Mouse (Mus musculus) embryo, embryonic 9.5 days (tissue): ENCODE measurements around the gene Pop5.

Experiments
- DNase-seq: peaks from one replicate; pipeline ENCODE4 v3.0.0-alpha.2; 2017; ENCODE audit errors: extremely low spot score

The Pop5 gene

GRCm38 (mm10) chr5:115214864-115215263 lies 20.8 kb upstream of the Pop5 start:
- DNase-seq = peak; percentile 73

GRCm38 (mm10) chr5:115215273-115216185 lies 20.1 kb upstream of the Pop5 start:
- no peak for DNase-seq

GRCm38 (mm10) chr5:115217998-115218397 lies 17.6 kb upstream of the Pop5 start:
- no peak for DNase-seq

DNA sequence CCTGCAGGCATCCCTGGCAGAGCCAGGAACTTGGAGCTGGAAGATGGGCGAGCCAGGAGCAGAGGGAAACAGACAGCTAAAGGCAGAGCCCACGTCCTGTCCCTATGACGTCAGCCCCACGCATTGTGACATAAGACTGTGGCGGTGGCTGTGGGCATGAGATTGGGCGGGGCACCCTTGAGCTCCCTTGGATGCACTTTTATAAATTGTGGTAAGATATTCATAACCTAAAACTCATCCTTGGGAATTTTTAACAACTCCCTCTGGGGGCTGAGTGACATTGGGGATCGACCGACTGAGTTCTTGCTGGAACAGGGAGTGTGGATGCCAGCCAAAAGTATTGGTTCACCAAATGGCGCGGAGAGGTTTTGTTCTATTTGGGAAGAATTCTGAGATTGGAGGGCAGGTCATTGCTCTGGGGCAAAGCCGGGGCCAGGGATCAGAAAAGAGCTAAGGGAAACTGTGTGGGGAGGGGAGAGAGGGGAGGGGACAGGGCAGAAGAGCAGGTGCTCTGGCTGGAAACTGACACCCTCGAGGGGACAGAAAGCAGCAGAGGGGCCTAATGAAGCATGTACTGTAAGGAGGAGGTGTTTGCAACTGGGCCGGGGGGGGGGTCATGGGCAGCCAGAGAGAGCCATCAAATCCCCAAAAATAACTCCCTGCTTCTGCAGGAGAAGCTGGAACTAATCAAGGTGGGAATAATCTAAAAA lies 14.6 kb upstream of the Pop5 start:
- no peak for DNase-seq

- DNase-seq = no peak
These were observed 13.2 kb upstream of the Pop5 start for GRCm38 (mm10) chr5:115222485-115222884.

DNA sequence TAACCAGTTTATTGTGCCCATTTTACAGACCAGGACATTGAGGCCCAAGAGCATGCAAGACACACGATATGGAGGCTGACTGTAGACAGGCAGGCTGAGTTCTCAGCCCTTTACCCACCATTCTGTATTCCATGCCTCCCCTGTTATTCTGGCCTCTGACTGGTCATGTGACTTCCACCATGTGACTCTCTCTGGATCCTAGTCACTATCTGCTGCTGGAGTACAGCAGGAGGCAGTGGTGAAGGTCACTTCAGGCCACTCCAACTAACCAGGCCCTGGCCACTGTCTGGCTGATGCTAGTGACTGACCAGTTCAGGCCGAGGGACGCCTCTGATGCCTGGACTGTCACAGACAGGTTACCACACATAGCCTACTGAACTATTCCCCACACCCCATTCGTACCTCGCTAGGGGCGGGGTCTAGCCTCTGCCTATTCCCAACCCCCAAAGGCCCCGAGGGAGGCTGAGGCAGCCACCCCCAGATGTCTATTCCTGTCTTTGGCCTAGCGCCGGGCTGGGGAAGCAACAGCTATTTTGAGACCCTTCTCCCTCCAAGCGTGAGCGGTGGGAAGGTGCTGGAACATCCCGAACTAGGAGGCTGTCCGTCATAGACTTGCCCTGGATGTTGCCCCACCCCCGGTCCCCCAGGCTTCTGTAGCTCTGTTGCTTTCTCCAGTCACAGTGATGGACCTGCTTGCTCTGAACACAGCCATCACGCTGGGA lies 4.6 kb upstream of the Pop5 start:
- no peak for DNase-seq

DNA sequence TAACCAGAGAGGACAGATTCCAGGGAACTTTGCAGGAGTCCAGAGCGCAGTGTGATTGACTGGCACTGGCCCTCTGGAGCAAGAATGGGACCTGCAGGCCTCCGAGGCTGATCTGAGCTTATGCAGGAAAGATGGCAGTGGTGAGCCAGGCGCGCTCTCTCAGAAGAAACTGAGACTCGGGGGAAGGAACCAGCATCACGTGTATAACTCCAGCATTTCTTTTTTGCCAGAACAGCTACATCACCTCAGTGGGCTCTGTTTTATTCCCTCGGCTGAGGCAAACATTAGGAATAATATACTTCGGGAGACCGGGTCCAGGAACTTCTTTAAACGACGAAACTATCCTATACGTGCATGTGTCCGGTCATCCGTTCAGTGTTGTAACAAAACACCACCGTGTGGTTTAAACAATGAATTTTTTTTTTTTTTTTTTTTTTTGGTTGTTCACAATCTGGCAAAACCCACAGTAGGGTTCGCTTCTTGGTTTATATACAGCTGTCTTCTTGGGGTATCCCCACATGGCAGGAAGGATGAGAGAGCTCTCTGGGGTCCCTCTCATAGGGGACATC lies 4.0 kb upstream of the Pop5 start:
- no peak for DNase-seq

- DNase-seq = no peak
These were observed 3.1 kb upstream of the Pop5 start for GRCm38 (mm10) chr5:115232516-115232915.

- no peak for DNase-seq
These were observed 2.4 kb upstream of the Pop5 start for GRCm38 (mm10) chr5:115233031-115233780.

- no peak for DNase-seq
These were observed 1.1 kb upstream of the Pop5 start for GRCm38 (mm10) chr5:115234519-115234918.

GRCm38 (mm10) chr5:115235323-115235771 lies 289 bp upstream of the Pop5 start:
- DNase-seq = peak; percentile 50

DNA sequence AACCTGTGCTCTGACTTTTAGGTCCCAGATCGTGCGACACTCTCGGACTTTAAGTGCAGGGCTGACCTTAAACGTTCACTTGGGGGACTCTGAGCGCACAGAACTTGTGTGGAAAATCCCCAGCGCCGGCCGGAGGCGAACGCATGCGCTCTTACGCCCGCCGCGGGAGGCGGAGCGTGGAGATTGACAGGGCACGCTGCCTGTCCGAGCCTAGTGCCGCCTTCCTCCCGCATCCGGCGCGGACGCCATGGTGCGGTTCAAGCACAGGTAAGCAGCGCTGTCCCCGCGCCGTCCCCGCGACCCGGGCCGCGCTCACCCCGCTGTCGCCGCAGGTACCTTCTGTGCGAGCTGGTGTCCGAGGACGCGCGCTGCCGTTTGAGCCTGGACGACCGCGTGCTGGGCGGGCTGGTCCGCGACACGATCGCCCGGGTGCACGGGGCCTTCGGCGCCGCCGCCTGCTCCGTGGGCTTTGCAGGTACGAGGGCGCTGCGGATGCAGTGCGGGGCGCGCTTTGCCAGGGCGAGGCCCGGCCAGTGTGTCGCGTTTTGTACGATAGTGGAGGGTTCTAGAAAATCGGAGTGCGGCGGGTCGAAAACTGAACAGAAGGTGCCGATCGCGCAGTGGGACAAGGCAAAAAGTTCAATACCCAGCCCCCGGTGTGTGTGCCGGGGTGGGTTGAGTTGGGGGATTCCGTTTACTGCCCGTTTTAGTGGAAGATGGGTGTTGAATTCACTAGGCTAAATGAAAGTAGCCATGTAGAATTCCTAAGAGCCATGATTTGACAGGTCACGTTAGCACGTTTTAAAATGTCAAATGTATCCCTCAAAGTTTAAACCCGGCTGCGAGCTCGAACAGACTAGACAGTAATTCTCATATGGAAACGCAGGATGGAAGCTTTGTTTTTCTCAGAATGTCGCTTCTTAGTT lies 2.4 kb downstream of the Pop5 start:
- DNase-seq = peak; percentile 88

DNA sequence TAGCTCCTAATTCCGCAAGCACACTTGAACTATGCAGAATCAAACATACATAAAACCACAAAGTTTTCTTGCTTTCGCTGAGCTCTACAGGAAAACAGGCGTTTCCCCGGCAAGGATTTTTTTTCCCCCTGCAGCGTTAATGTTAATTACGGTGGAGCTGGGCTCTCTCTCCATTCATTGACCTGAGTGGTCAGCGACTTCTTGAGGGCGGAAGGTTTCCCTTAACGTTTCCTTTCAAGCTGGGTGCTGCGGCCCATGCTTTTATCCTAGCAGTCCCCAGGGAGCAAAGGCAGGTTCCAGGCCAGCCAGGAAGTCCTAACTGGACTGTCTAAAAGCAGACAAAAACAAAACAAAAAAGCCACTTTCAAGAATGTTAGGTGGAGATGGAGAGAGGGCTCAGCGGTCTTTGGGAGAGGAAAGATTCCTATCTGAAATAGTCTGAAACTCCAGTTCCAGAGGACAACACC lies 3.1 kb downstream of the Pop5 start:
- DNase-seq = peak; percentile 40

DNA sequence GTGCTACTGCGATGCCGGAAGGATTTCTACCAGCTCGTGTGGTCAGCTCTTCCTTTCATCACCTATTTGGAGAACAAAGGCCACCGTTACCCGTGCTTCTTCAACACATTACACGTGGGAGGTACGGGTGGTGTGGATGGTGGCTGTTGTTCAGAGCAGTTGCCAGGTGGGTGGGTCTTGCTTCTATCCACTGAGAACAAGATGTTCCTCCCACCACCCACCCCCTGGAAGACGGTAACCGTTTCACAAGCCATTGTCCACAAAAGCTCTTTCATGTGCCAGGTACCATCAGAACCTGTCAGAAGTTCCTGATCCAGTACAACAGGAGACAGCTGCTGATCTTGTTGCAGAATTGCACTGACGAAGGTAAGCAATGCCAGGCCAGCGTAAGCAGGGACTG lies 4.6 kb downstream of the Pop5 start:
- no peak for DNase-seq

DNA sequence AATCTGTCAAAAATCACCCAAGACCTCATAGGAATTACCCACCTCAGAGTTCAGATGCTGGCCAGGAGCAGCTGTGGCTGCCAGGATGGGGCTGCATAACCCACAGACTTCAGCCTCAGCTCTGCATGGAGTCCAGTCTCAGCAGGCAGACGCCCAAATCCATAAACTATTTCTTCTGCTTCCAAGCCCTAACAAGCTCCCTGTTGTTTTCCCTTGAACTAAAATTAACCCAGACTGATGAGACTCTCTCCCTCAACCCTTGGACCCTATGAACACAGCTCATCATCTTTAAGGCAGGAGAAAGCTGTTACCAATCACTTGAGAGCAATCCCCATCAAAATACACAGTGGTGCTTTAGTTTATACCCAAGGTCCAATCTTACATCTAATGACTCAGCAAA lies 19.8 kb downstream of the Pop5 start:
- no peak for DNase-seq

DNA sequence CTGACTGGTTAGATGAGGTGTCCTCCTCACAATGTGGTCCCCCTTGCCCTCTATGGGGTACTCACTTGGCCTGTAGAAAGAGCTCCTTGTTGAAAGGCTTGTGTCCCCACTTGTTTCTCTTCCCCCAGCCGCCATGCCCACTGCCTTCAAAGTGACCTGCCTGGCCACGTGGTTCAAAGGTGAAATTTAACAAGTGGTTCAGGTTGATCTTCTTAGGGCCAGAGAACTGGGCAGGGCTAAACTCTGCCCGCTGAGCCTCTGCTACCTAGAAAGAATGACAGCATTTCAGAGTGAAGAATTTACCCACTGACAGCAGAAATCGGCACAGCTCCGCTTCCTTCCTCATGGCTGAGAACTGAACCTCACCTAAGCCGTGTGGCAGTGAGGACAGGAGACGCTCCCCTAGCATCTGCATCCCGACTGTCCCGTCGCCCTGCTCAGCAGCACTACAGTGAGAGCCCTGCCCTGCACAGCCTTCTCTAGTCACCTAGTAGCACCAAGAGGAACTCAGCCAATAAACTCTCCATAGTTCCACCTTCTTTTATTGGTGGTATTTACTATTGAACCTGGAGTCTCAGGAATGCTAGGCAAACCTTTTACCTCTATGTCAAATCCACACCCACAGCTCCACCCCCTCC lies 21.4 kb downstream of the Pop5 start:
- DNase-seq = no peak

DNA sequence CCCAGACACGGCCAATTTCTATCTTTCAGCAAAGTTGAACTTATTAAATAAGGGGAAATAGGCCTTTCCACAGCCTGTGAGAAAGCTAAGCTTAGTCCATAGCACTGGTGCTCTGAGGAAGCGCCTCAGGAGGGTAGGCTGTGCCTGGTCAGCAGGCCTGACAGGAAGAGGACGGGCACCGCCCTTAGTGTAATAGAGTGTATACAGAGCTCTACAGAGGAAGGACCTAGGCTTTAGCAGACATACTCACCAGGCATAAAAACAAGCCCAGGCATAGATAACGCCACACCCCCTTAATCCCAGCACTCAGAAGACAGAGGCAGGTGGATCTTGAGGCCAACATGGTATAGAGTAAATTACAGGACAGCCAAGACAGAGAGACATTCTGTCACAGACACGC lies 24.7 kb downstream of the Pop5 start:
- no peak for DNase-seq

GRCm38 (mm10) chr5:115261141-115261540 lies 25.5 kb downstream of the Pop5 start:
- DNase-seq = no peak

DNA sequence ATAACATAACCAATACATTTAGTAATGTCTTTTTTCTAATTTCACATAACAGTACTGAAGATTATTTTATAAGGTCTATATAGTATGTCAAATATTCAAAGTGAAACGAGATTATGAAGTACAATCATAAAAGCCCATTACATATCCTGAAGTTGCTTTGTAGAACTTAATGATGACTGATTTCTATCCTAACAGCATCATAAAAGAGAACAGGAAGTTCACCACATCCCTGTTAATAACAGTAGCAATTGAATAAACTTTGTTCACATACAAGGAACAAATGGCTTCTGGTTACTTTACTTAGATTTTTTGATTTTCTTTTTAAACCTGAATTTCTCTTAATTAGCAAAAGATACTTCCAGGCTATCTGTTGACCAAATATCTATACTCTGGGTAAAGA lies 26.2 kb downstream of the Pop5 start:
- DNase-seq = no peak
